Mouse (Mus musculus) layer of hippocampus, adult 11-12 months (tissue): Measurements from ENCODE around the gene Ccnd1.
"Not testable (repeated sequence)": the region's sequence is repeated elsewhere in the genome, so short reads cannot be mapped to it uniquely, and the experiment has no call there.

Experiments
- DNase-seq: peaks from one replicate; pipeline ENCODE4 v3.0.0; 2022; ENCODE audit warnings: low spot score

Gene Ccnd1

DNA sequence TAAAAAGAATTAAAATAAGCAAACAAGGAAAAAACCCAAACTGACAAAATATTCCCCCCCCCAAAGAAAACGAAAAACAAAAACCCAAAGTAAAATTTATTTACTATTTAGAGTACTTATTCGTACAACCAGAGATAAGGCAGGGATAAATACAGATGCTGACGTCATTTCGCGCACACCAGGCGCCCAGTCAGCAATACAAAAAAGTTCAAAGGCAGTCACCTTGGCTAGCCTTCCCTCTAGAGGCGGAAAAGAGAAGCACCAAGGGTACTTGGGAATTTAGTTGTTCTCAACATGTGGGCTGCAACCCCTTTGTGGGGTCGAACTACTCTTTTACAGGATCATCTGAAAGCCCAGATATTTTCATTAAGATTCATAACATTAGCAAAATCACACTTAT lies 31.9 kb downstream of the Ccnd1 start:
- DNase-seq: no peak

DNA sequence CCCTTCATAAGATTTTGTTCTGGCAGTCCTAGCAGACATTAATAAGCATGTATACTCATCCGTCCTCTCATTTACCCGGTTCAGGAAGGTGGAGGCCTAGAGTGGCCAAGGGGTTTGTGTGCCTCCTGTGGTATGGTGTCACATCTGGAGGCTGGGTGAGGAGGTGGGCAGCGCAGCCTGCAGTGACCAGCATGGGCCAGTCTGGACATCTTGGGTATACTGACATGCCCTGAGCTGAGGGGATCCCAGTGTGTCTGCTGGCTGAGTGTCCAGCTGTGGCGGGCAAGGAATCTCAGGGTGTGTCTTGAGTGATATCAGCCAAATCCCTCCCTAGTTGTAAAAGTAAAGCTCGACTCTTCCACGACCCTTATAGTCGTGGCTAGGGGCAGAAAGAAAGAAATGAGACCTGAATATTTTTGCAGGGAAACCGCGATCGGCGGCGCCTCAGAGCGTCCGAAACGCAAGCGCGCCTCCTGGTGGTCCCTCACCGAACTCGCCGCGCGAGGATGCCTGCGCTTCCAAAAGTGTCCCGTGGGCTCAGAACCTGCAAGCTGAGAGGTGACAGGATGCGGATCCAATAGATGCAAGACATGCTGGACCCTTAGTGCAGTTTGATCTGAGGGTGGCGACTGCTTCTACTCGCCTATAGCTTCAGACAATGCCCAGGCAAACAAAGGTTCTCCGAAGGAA lies 32.9 kb downstream of the Ccnd1 start:
- peak; percentile 54 for DNase-seq

DNA sequence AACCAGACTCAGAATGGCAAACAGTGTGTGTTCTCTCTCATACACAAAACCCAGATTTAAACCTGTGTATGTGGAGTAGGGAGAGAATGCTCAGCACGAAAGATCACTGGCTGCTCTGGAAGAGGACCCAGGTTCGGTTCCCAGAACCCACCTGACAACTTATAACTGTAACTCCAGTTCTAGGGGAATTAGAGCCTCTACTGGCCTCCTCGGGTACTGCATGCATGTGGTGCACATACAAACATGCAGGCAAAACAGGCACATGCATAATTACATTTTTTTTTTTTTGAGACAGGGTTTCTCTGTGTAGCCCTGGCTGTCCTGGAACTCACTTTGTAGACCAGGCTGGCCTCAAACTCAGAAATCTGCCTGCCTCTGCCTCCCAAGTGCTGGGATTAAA lies 34.2 kb downstream of the Ccnd1 start:
- DNase-seq: not testable (repeated sequence)

DNA sequence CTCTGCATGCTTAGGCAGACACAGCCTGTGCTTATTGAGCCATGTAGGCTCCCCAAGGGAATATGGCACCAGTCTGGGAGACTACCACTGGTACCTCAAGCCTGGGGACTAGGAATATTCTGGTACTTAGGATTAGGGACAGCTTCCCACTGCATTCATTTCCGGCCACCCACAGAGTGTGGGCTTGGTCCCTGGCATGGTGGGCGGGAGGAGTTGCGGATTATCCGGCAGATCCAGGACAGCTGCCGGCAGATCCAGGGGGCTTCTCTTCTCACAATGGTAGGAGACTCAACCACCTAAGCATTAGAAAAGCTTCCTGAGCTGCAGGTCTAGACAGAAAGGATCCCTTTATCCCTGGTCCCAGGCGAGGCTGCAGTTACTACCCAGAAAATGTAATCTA lies 41.2 kb downstream of the Ccnd1 start:
- DNase-seq: no peak

DNA sequence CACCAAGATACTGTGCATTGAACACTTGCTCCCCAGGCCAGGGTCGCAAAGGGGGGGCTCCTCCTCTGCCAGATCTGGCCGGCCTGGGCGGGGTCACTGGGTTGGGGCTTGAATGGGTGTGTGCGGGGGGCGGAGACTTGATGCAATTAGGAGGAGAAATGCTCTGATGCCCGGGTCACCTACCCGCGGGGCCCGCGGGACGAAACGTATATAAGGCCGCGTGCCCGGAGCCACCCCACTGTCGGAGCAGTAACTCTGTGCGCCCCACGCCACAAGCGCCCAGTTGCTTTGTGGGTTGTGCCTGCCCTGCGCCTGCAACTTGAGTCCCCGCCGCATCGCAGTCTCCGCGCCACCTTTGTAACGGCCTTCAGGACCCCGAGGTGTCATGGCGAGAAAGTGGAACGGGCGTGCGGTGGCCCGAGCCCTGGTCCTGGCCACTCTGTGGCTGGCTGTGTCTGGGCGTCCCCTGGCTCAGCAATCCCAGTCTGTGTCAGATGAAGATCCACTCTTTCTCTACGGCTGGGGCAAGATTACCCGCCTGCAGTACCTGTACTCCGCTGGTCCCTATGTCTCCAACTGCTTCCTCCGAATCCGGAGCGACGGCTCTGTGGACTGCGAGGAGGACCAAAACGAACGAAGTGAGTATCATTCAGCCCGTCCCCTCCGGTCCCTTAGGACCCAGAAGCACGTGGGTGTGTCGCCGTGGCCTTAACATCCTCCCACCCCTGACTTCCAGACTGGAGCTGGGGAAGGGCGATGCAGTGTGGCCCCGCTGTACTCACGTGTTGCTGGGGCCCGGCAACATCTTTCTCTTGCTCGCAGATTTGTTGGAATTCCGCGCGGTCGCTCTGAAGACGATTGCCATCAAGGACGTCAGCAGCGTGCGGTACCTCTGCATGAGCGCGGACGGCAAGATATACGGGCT lies 43.2 kb downstream of the Ccnd1 start, which contains the start of gene Fgf15:
Gene Fgf15 (plus strand): TSS at position 238 of the 925 bp plus-strand sequence.
- no peak for DNase-seq

DNA sequence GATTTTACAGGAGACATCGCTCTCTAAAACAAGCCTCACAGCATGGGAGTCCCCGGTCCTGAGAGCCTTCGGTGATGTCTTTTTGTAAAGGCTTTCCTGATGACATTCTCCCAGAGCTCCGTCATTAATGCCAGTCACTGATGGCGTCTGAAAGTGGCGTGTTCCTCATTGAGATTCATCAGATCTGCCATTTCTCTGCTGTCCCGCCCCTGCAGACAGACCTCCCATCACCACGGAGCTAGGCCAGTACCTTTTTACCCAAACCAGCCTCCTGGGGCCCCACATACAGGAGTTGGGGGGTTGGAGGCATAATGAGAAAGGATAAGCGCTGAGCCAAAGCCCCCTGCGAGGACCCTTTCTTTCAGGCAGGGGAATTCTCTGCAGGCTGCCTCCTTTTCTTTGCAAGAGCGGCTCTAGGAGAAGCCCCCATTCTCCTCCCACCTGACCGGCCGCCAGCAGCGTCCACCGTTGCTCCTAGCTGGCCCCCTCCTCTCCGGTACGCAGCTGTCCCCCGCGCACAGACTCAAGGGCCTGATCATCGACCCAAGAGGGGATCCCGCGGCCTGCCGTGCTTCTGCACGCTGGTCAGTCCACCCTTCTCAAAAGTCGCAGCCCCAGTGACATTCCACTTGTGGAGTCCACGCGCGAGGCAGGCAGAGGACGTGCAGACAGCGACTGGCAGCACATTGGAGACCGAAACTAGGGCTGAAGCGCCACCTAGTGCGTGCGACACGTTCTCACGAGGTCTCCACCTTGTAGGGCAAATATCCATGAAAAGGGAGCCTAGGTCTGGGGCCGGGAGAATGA lies 44.2 kb downstream of the Ccnd1 start:
- DNase-seq: peak; percentile 74

DNA sequence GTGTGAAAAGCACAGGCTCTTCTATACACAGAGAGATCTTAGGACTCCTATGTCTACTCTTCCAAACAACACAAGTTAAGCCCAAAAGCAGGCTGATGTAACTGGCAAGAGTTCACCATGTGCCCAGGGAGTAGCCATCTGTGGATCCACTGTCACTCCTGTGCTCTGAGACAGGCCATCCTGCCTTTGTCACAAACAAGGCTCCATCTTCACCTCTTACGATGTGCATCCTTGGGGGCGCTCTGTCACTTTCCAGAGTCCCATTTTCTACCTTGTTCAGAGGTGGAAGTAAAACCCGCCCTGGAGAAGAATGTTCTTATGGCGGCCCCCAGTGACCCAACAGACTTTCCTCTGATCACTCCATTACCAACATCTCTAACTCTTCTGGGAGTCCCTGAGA lies 45.0 kb downstream of the Ccnd1 start:
- DNase-seq: no peak

DNA sequence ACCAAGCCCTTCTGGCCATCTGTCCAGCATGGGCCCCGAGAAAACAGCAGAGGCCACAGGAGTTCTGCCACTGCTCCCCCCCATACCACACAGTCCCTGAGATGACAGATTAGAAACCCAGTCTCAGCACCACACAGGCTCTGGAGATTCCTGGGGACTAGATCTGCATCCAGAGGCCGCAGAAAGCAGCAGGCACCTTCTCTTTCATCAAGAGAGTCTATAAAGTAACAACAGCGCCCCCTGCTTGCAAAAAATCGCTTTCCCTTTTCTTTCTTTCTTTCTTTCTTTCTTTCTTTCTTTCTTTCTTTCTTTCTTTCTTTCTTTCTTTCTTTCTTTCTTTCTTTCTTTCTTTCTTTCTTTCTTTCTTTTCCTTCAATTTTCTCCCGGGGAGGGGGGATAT lies 45.5 kb downstream of the Ccnd1 start:
- peak; percentile 39 for DNase-seq

DNA sequence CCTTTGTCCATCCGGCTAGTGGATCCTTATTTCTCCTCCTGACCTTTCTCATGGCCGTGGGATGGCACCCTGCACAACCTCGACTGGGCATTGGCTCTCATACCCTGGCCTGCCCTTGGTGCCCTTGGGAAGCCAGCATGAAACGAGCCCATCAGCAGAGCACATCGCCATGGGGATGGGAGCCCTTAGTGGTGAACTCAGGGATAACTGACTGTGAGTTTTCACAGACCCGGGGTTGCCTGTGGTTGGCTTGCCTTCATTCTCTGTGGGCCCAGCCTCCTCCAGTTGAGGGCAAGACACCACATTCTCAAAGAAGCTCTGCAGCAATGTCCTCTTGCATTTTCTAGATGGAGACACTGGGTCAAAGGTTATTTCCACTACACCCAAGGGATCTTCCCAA lies 47.4 kb downstream of the Ccnd1 start:
- no peak for DNase-seq

DNA sequence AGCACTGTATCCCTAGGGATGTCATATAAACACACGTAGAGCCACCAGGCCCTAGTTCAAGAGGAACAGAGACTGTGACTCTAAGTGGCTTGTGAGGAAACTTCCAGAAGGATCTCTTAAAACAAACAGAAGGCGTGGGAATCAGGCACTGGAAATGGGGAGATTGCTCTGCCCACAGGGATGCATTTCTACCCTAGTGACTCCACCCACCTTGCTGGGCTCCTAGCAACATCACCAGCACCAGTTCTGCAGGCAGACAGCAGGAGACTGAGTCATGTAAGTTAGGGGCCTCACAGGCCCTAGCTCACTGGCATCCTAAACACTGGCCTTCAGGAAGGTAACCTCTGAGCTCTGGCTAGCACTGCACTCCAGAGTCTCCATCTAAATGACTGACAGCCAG lies 47.9 kb downstream of the Ccnd1 start:
- no peak for DNase-seq

DNA sequence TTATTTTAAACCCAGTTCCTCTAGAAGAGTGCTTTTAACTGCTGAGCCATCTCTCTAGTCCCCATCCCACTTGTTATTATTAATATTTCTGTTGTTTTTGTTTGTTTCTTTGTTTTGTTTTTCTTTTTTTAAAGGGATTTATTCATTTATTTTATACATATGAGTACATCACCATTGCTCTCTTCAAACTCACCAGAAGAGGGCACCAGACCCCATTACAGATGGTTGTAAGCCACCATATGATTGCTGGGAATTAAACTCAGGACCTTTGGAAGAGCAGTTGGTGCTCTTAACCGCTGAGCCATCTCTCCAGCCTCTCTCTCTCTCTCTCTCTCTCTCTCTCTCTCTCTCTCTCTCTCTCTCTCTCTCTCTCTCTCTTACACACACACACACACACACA lies 49.1 kb downstream of the Ccnd1 start:
- not testable (repeated sequence) for DNase-seq

DNA sequence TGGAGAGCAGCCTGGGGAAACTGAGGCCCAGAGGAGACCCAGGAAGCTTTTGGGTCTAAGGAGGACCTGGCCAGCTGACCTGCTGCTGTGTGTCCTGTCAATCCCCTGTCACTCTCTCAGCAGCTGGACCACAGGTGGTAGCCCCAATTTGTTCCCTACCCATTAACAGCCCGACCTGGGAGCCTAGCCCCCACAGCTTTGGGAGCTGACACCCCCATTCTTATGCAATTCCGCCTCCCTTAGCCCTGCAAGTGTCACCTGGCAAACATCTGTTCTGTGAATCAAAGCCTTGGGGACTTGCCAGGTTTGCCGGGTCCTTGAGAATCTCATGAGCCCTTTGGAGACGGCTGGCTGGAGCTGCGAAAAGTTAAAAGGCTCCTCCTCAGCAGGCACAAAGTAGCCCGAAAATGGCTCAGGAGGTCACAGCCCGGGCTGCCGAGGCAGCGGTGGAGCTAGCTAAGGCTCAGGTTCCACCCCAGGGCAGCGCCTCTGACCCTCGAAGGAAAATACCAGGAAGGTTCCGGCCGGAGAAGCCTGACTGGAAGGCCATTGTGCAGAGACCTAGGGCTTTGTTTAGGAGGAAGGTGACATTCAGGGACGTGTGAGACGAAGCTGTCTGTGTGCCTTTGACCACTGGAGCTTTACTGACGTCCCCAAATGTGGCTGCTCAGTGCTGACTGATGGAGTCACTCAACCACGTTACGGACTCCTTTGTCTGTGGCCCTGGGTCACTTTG lies 51.0 kb downstream of the Ccnd1 start:
- no peak for DNase-seq

DNA sequence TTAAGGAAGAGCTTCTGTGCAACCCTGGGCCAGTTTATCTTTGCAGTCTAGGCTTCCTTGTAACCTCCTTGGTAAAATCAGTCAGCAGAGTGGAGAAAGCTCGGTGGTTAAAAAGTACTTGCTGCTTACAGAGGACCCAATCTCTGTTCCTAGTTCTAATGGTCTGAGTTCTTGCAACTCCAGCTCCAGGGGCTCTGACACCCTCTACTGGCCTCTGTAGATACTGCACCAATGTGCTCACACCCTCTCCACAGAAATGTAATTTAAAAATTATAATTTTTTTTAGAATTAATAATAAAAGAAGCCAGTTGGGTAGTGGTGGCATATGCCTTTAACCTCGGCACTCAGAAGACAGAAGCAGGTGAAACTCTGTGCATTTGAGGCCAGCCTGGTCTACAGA lies 52.1 kb downstream of the Ccnd1 start:
- DNase-seq: no peak

DNA sequence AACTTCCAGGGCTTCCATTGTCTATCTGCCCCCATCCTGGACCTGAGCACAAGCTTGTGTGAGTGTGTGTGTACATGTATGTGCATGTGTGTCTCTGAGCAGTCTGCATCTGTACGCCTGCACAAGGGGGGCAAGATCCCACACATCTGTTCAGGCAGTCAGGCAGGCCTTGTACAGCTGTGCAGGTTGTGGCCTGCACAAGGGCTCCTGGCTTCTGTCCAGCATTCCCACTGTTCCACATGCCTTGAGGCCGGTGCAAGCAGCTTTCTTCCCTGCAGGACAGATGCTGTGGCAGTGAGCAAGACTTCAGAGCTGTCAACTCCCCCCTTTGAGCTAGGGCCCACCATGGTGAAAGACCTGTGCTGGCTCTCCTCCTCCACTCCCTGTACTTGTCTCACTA lies 56.6 kb downstream of the Ccnd1 start:
- DNase-seq: no peak
